Mouse (Mus musculus) forebrain, embryonic 16.5 days (tissue): Measurements from ENCODE around the gene Smo. TPM values are rescaled to one million over a fixed set of nuclear protein-coding genes. Genes with fewer than 3 reads are reported as not detected.

Experiments
- ATAC-seq: fragments of 200-750 bp; cut with Nextera tagmentation; 2 replicates; pipeline ENCODE4 v1.8.0; 2017; ENCODE audit warnings: mild to moderate bottlenecking, moderate library complexity
- H3K27ac ChIP-seq: fragments of 300-500 bp; sonication (generic); 2 replicates; pipeline ENCODE4 v1.5.1; 2014; ENCODE audit warnings: low read length, control low read depth
- H3K27me3 ChIP-seq: fragments of 300-500 bp; sonication (generic); replicated peaks from 2 replicates; pipeline ENCODE4 v1.6.1; 2014; ENCODE audit warnings: low read length; ENCODE audit not compliant: control insufficient read depth, insufficient read depth
- H3K36me3 ChIP-seq: fragments of 300-500 bp; sonication (generic); 2 replicates; pipeline ENCODE4 v1.6.1; 2014; ENCODE audit not compliant: control insufficient read depth, insufficient read depth
- H3K4me1 ChIP-seq: fragments of 300-500 bp; sonication (generic); replicated peaks from 2 replicates; pipeline ENCODE4 v1.6.1; 2014; ENCODE audit warnings: low read length; ENCODE audit not compliant: control insufficient read depth, insufficient read depth
- H3K4me2 ChIP-seq: fragments of 300-500 bp; sonication (generic); 2 replicates; pipeline ENCODE4 v1.6.1; 2014; ENCODE audit warnings: mild to moderate bottlenecking, low read length, control low read depth
- H3K4me3 ChIP-seq: fragments of 300-500 bp; sonication (generic); replicated peaks from 2 replicates; pipeline ENCODE4 v1.5.1; 2014; ENCODE audit warnings: mild to moderate bottlenecking, low read length, control low read depth
- H3K9ac ChIP-seq: fragments of 300-500 bp; sonication (generic); replicated peaks from 2 replicates; pipeline ENCODE4 v1.6.1; 2014; ENCODE audit warnings: low read depth, low read length, control low read depth
- H3K9me3 ChIP-seq: fragments of 300-500 bp; sonication (generic); 2 replicates; pipeline ENCODE4 v1.6.1; 2016; ENCODE audit warnings: low read length; ENCODE audit not compliant: control insufficient read depth
- WGBS: fragments of 180-500 bp; shearing (Covaris S2); extraction: QIAGEN DNeasy Blood & Tissue Kit; methylation state at CpG from one replicate; pipeline ENCODE4 v1.1.7; 2014; 5-methylcytosine and 5-hydroxymethylcytosine counted together
- polyA plus RNA-seq: library from polyadenylated mRNA; unstranded; fragments of >200 nt; fragmentation: Nextera tagmentation; extraction: Ambion mirVana; gene quantifications from 2 replicates; pipeline ENCODE4 v1.2.1, GENCODE M21; 2015

Gene Smo
- polyA plus RNA-seq, 1 experiment from 2014 or later, result 11.5 TPM

- no peak for ATAC-seq
- H3K27me3 ChIP-seq, result no peaks in the 10 kb centered on the region
- no peak overlapping the region for H3K4me2 ChIP-seq
- H3K4me3 ChIP-seq, result no peak overlapping the region
- H3K27ac ChIP-seq, result no peak overlapping the region
- whole genome bisulfite sequencing, result 90% methylated on average over 7 of the region's 7 CpGs
- H3K4me1 ChIP-seq, result peaks cover 6% of the 10 kb centered on the region; the same call in 1 of the 2 replicates
- H3K9ac ChIP-seq, result no peak overlapping the region
- H3K36me3 ChIP-seq, result no peaks in the 10 kb centered on the region
- H3K9me3 ChIP-seq, result no peaks in the 10 kb centered on the region
Observed at GRCm38 (mm10) chr6:29699085-29699745, 36.1 kb upstream of the Smo start.

- Histone ChIP-seq H3K9ac (no peak overlapping the region), H3K4me2 (no peak overlapping the region), H3K36me3 (no peaks in the 10 kb centered on the region), H3K27me3 (no peaks in the 10 kb centered on the region), H3K4me1 (no peaks in the 10 kb centered on the region), H3K9me3 (no peaks in the 10 kb centered on the region), H3K4me3 (no peak overlapping the region), H3K27ac (no peak overlapping the region)
- WGBS, result 80% methylated on average over 6 of the region's 6 CpGs
- no peak for ATAC-seq
Observed at GRCm38 (mm10) chr6:29701051-29701450, 34.3 kb upstream of the Smo start.

GRCm38 (mm10) chr6:29702126-29702525 is 33.2 kb upstream of the Smo start:
- Histone ChIP-seq H3K4me1 (no peaks in the 10 kb centered on the region), H3K36me3 (no peaks in the 10 kb centered on the region), H3K4me3 (no peak overlapping the region), H3K4me2 (no peak overlapping the region), H3K27ac (no peak overlapping the region), H3K9me3 (no peaks in the 10 kb centered on the region), H3K9ac (no peak overlapping the region), H3K27me3 (no peaks in the 10 kb centered on the region)
- ATAC-seq, result no peak
- WGBS, result 93% methylated on average over 3 of the region's 3 CpGs

GRCm38 (mm10) chr6:29704143-29704542 is 31.2 kb upstream of the Smo start:
- 80% methylated on average over 5 of the region's 5 CpGs for WGBS
- Histone ChIP-seq H3K36me3 (no peaks in the 10 kb centered on the region), H3K4me3 (no peak overlapping the region), H3K27ac (no peak overlapping the region), H3K27me3 (no peaks in the 10 kb centered on the region), H3K4me2 (no peak overlapping the region), H3K9ac (no peak overlapping the region), H3K9me3 (no peaks in the 10 kb centered on the region), H3K4me1 (peaks cover 2% of the 10 kb centered on the region; the same call in 1 of the 2 replicates)
- no peak for ATAC-seq

GRCm38 (mm10) chr6:29707902-29708301 is 27.4 kb upstream of the Smo start:
- H3K4me2 ChIP-seq, result no peak overlapping the region
- peaks cover 2% of the 10 kb centered on the region; the same call in 1 of the 2 replicates for H3K4me1 ChIP-seq
- no peaks in the 10 kb centered on the region for H3K36me3 ChIP-seq
- ATAC-seq, result peak; percentile 61; the same call in 1 of the 2 replicates
- H3K27ac ChIP-seq, result no peak overlapping the region
- H3K27me3 ChIP-seq, result no peaks in the 10 kb centered on the region
- H3K4me3 ChIP-seq, result no peak overlapping the region
- WGBS, result 12% methylated on average over 2 of the region's 2 CpGs
- H3K9me3 ChIP-seq, result no peaks in the 10 kb centered on the region
- 0 out of 2 replicates have a peak overlapping the region, but pooled peaks have one; percentile 22 for H3K9ac ChIP-seq

- no peak overlapping the region for H3K4me2 ChIP-seq
- no peak for ATAC-seq
- no peak overlapping the region for H3K4me3 ChIP-seq
- no peaks in the 10 kb centered on the region for H3K27me3 ChIP-seq
- no peak overlapping the region for H3K9ac ChIP-seq
- H3K27ac ChIP-seq, result no peak overlapping the region
- 61% methylated on average over 3 of the region's 3 CpGs for WGBS
- no peaks in the 10 kb centered on the region for H3K9me3 ChIP-seq
- H3K4me1 ChIP-seq, result peaks cover 2% of the 10 kb centered on the region; the same call in 1 of the 2 replicates
- H3K36me3 ChIP-seq, result no peaks in the 10 kb centered on the region
Observed at GRCm38 (mm10) chr6:29711318-29711717, 24.0 kb upstream of the Smo start.

- 39% methylated on average over 3 of the region's 3 CpGs for WGBS
- Histone ChIP-seq H3K4me2 (no peak overlapping the region), H3K4me3 (no peak overlapping the region), H3K9ac (no peak overlapping the region), H3K27me3 (no peaks in the 10 kb centered on the region), H3K9me3 (no peaks in the 10 kb centered on the region), H3K4me1 (peaks cover 2% of the 10 kb centered on the region; the same call in 1 of the 2 replicates), H3K36me3 (no peaks in the 10 kb centered on the region), H3K27ac (no peak overlapping the region)
- ATAC-seq, result peak; percentile 48
Observed at GRCm38 (mm10) chr6:29712011-29712584, 23.2 kb upstream of the Smo start.

- Histone ChIP-seq H3K4me3 (no peak overlapping the region), H3K36me3 (no peaks in the 10 kb centered on the region), H3K27ac (no peak overlapping the region), H3K4me2 (no peak overlapping the region), H3K27me3 (no peaks in the 10 kb centered on the region), H3K9me3 (no peaks in the 10 kb centered on the region), H3K9ac (no peak overlapping the region), H3K4me1 (peaks cover 19% of the 10 kb centered on the region)
- 85% methylated on average over 10 of the region's 10 CpGs for WGBS
- no peak for ATAC-seq
Observed at GRCm38 (mm10) chr6:29716624-29717365, 18.5 kb upstream of the Smo start.

GRCm38 (mm10) chr6:29717541-29717940 is 17.8 kb upstream of the Smo start:
- Histone ChIP-seq H3K9me3 (no peaks in the 10 kb centered on the region), H3K9ac (no peak overlapping the region), H3K4me3 (no peak overlapping the region), H3K27me3 (no peaks in the 10 kb centered on the region), H3K4me1 (peaks cover 19% of the 10 kb centered on the region), H3K27ac (no peak overlapping the region), H3K4me2 (peak overlapping the region; percentile 47; the same call in 1 of the 2 replicates), H3K36me3 (no peaks in the 10 kb centered on the region)
- peak; percentile 5; the same call in 1 of the 2 replicates for ATAC-seq
- WGBS, result 51% methylated on average over 10 of the region's 10 CpGs
